Mouse (Mus musculus) small intestine, adult 2 months (tissue): ENCODE results near the gene Pqlc2. TPM values are rescaled to one million over a fixed set of nuclear protein-coding genes. Genes with fewer than 3 reads are reported as not detected.

Experiments
- H3K27ac ChIP-seq: fragments of 200-500 bp; 2 replicates; pipeline ENCODE4 v1.5.1; 2012; ENCODE audit warnings: low read depth, low read length, control low read depth, inconsistent platforms; ENCODE audit not compliant: insufficient read depth
- H3K27me3 ChIP-seq: fragments of 200-500 bp; 2 replicates; pipeline ENCODE4 v1.6.1; 2012; ENCODE audit warnings: mild to moderate bottlenecking, moderate library complexity, low read length, inconsistent platforms; ENCODE audit not compliant: control insufficient read depth, insufficient read depth
- H3K36me3 ChIP-seq: fragments of 200-500 bp; 2 replicates; pipeline ENCODE4 v1.6.1; 2012; ENCODE audit warnings: mild to moderate bottlenecking, low read length, control low read depth, inconsistent platforms; ENCODE audit not compliant: control insufficient read depth, insufficient read depth
- H3K4me1 ChIP-seq: fragments of 200-500 bp; 2 replicates; pipeline ENCODE4 v1.6.1; 2012; ENCODE audit warnings: low read length, inconsistent platforms, mixed read lengths; ENCODE audit not compliant: control insufficient read depth, insufficient read depth, insufficient read length
- H3K4me3 ChIP-seq: fragments of 200-500 bp; 2 replicates; pipeline ENCODE4 v1.5.1; 2012; ENCODE audit warnings: low read depth, mild to moderate bottlenecking, control low read depth, inconsistent platforms, low read length, moderate library complexity
- CTCF ChIP-seq: fragments of 200-500 bp; IDR thresholded peaks from 2 replicates; pipeline ENCODE4 v1.5.1; 2012; ENCODE audit warnings: low read depth, mild to moderate bottlenecking, control low read depth, inconsistent platforms, low read length, moderate library complexity, mixed read lengths; ENCODE audit not compliant: insufficient replicate concordance, insufficient read length; ENCODE audit errors: extremely low read depth
- POLR2A ChIP-seq: fragments of 200-500 bp; IDR thresholded peaks from 2 replicates; pipeline ENCODE4 v1.6.1; 2012; ENCODE audit warnings: low read depth, mild to moderate bottlenecking, control low read depth, inconsistent platforms, low read length, moderate library complexity
- WGBS: fragments of 180-500 bp; shearing (Covaris S2); methylation state at CpG from one replicate; pipeline ENCODE4 v1.1.7; 2018; 5-methylcytosine and 5-hydroxymethylcytosine counted together
- polyA plus RNA-seq: library from polyadenylated mRNA; depleted of rRNA; stranded (reverse); fragments of >200 nt; gene quantifications from 2 replicates; pipeline ENCODE4 v1.2.3, GENCODE M21; 2012; rRNA removed

Pqlc2 gene
- polyA plus RNA-seq, 1 experiment: 49.8 TPM

GRCm38 (mm10) chr4:139250886-139251285 is 59.6 kb downstream of the Pqlc2 start:
- no peaks in the 10 kb centered on the region for H3K27me3 ChIP-seq
- 24% methylated on average over 8 of the region's 8 CpGs for WGBS

GRCm38 (mm10) chr4:139250043-139250442 is 60.5 kb downstream of the Pqlc2 start:
- TF ChIP-seq POLR2A (no peak), CTCF (no peak)
- Histone ChIP-seq H3K4me3 (no peak overlapping the region), H3K27ac (peak overlapping the region; percentile 92), H3K36me3 (peaks cover 19% of the 10 kb centered on the region), H3K27me3 (no peaks in the 10 kb centered on the region), H3K4me1 (peaks cover 64% of the 10 kb centered on the region)
- 18% methylated on average over 5 of the region's 5 CpGs for WGBS

More at GRCm38 (mm10) chr4:139250886-139251285, 59.6 kb downstream of the Pqlc2 start:
- Histone ChIP-seq H3K4me1 (peaks cover 59% of the 10 kb centered on the region), H3K4me3 (peak overlapping the region; percentile 13; the same call in 1 of the 2 replicates), H3K27ac (peak overlapping the region; percentile 92), H3K36me3 (peaks cover 17% of the 10 kb centered on the region)
- TF ChIP-seq POLR2A (peak; percentile 8; the same call in 1 of the 2 replicates), CTCF (no peak)

GRCm38 (mm10) chr4:139248736-139249135 is 61.8 kb downstream of the Pqlc2 start:
- Histone ChIP-seq H3K27ac (peak overlapping the region; percentile 92), H3K4me1 (peaks cover 72% of the 10 kb centered on the region), H3K36me3 (peaks cover 17% of the 10 kb centered on the region), H3K27me3 (no peaks in the 10 kb centered on the region), H3K4me3 (no peak overlapping the region)
- 84% methylated on average over 5 of the region's 5 CpGs for WGBS
- TF ChIP-seq CTCF: no peak
- TF ChIP-seq POLR2A: no peak

GRCm38 (mm10) chr4:139247966-139248365 is 62.5 kb downstream of the Pqlc2 start:
- 31% methylated on average over 7 of the region's 7 CpGs for WGBS
- Histone ChIP-seq H3K4me1 (peaks cover 72% of the 10 kb centered on the region), H3K4me3 (no peak overlapping the region), H3K36me3 (peaks cover 19% of the 10 kb centered on the region), H3K27me3 (no peaks in the 10 kb centered on the region), H3K27ac (peak overlapping the region; percentile 30; the same call in 1 of the 2 replicates)
- TF ChIP-seq POLR2A (no peak), CTCF (no peak)

- 93% methylated on average over 7 of the region's 7 CpGs for WGBS
- TF ChIP-seq POLR2A (no peak), CTCF (no peak)
- peaks cover 63% of the 10 kb centered on the region for H3K4me1 ChIP-seq
Observed at GRCm38 (mm10) chr4:139246130-139246877, 64.2 kb downstream of the Pqlc2 start.

GRCm38 (mm10) chr4:139245534-139245933 is 65.0 kb downstream of the Pqlc2 start:
- H3K27me3 ChIP-seq: no peaks in the 10 kb centered on the region
- WGBS: 68% methylated on average over 2 of the region's 2 CpGs
- H3K36me3 ChIP-seq: peaks cover 41% of the 10 kb centered on the region
- peaks cover 59% of the 10 kb centered on the region for H3K4me1 ChIP-seq
- peak overlapping the region; percentile 17; the same call in 1 of the 2 replicates for H3K27ac ChIP-seq
- no peak for TF ChIP-seq POLR2A
- TF ChIP-seq CTCF: no peak
- H3K4me3 ChIP-seq: no peak overlapping the region

More at GRCm38 (mm10) chr4:139246130-139246877, 64.2 kb downstream of the Pqlc2 start:
- H3K4me3 ChIP-seq: no peak overlapping the region
- no peak overlapping the region; the same call in 1 of the 2 replicates for H3K27ac ChIP-seq
- peaks cover 34% of the 10 kb centered on the region for H3K36me3 ChIP-seq
- H3K27me3 ChIP-seq: no peaks in the 10 kb centered on the region

- no peak overlapping the region for H3K4me3 ChIP-seq
- H3K4me1 ChIP-seq: peaks cover 51% of the 10 kb centered on the region
- H3K27ac ChIP-seq: no peak overlapping the region
- TF ChIP-seq POLR2A (no peak), CTCF (no peak)
- no peaks in the 10 kb centered on the region for H3K27me3 ChIP-seq
- H3K36me3 ChIP-seq: peaks cover 48% of the 10 kb centered on the region
- WGBS: 73% methylated on average over 6 of the region's 6 CpGs
Observed at GRCm38 (mm10) chr4:139244766-139245165, 65.7 kb downstream of the Pqlc2 start.

GRCm38 (mm10) chr4:139244176-139244575 is 66.3 kb downstream of the Pqlc2 start:
- WGBS: 82% methylated on average over 3 of the region's 3 CpGs
- H3K27ac ChIP-seq: no peak overlapping the region
- peaks cover 49% of the 10 kb centered on the region for H3K36me3 ChIP-seq
- peaks cover 46% of the 10 kb centered on the region for H3K4me1 ChIP-seq
- H3K27me3 ChIP-seq: no peaks in the 10 kb centered on the region
- H3K4me3 ChIP-seq: no peak overlapping the region
- no peak for TF ChIP-seq CTCF

Other genes with a start within 250 kb of the Pqlc2 start
- 0.76 and 1.8 TPM in 2 replicates for gene Htr6, start 235.1 kb downstream of the Pqlc2 start, polyA plus RNA-seq
- 72.9 and 160 TPM in 2 replicates for gene Nbl1, start 217.7 kb downstream of the Pqlc2 start, polyA plus RNA-seq
- 15.4 and 29.4 TPM in 2 replicates for gene Minos1, start 179.6 kb downstream of the Pqlc2 start, polyA plus RNA-seq
- gene Capzb, start 117.8 kb downstream of the Pqlc2 start, polyA plus RNA-seq: 159 and 390 TPM in 2 replicates
- gene Akr7a5, start within 50 bp of the Pqlc2 start, polyA plus RNA-seq: 136 and 209 TPM in 2 replicates
- 8.0 and 8.4 TPM in 2 replicates for gene Mrto4, start 41.9 kb upstream of the Pqlc2 start, polyA plus RNA-seq
- 9.0 and 13.6 TPM in 2 replicates for gene Emc1, start 41.9 kb upstream of the Pqlc2 start, polyA plus RNA-seq
- 96.1 and 199 TPM in 2 replicates for gene Ubr4, start 41.9 kb upstream of the Pqlc2 start, polyA plus RNA-seq
- gene Iffo2, start 219.8 kb upstream of the Pqlc2 start, polyA plus RNA-seq: 2.6 and 3.3 TPM in 2 replicates